19 mouse cellular contexts compared by ENCODE assay signal in the genomic region with DNA sequence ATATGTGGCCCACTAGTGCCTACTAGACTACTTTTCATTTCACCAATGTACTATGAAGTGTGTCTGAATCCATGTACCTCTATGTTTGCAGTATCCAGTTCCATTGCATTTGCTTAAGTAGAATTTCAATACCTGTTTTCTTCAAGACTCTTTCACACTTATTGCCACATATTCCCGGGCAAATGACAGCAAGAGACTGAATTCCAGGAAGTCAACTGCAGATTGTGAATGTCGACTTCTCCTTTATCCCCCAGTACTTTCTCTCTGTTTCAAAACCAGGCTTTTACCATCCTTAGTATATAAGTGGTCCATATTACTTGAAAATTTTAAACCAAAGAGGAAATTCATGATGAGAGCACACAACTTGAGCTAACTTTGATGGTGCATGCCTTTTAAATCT. TPM values are rescaled to one million over a fixed set of nuclear protein-coding genes. Genes with fewer than 3 reads are reported as not detected.
DNase-seq lines count a peak whose midpoint lies in the region; ATAC-seq and TF ChIP-seq lines count a peak whose summit lies in the region.
"Had no signal": no experiment of that assay in that cellular context is flagged by ENCODE, and none has a peak within 500 bp of the region (broad histone marks: within the 10 kb centered on the region; RNA-seq: fewer than 3 reads in every experiment).

No protein-coding gene starts in this region.

- H3K36me3 ChIP-seq in MEL (ENCODE audit: control insufficient read depth in 1 of 2, insufficient read depth in 2 of 2, low read length in 2 of 2) = peaks cover 0 to 4% of the 10 kb centered on the region in 2 experiments; a peak in 2 of 4 replicates
- H3K36me3 ChIP-seq: embryonic facial prominence, embryonic 12.5 days; forebrain, embryonic 15.5 days had no signal

- peak overlapping the region; percentile 67 for H3K9ac ChIP-seq in MEL (ENCODE audit: control insufficient read depth, low read depth, low read length, poor library complexity, severe bottlenecking)
- H3K9ac ChIP-seq: embryonic facial prominence, embryonic 12.5 days; forebrain, embryonic 13.5 days; forebrain, embryonic 15.5 days; forebrain, postnatal 0 days had no signal

- TF ChIP-seq POLR2A in MEL (IDR thresholded peaks at IDR 0.05; ENCODE audit: control insufficient read depth in 1 of 2, insufficient read depth in 1 of 2, low read depth in 1 of 2, low read length in 2 of 2, poor library complexity in 1 of 2) = no peak

- peak overlapping the region; percentile 84 for H3K27ac ChIP-seq in MEL (ENCODE audit: control insufficient read depth, low read depth, low read length)
- H3K27ac ChIP-seq: embryonic facial prominence, embryonic 10.5 days; embryonic facial prominence, embryonic 12.5 days; forebrain, embryonic 13.5 days; forebrain, embryonic 15.5 days had no signal

- TF ChIP-seq RAD21 in MEL (IDR thresholded peaks at IDR 0.05; ENCODE audit: low read depth, low read length) = no peak

- peak overlapping the region; percentile 52 to 65 for H3K4me3 ChIP-seq in MEL (ENCODE audit: control insufficient read depth in 1 of 2, insufficient read depth in 1 of 2, low read depth in 2 of 2, low read length in 2 of 2)
- H3K4me3 ChIP-seq: embryonic facial prominence, embryonic 10.5 days; embryonic facial prominence, embryonic 12.5 days; forebrain, embryonic 13.5 days; forebrain, embryonic 15.5 days had no signal

- no peak for TF ChIP-seq CTCF in MEL (IDR thresholded peaks at IDR 0.05 in 2 of 3, conservative IDR thresholded peaks at IDR 0.05 in 1 of 3; ENCODE audit: control insufficient read depth in 1 of 3, insufficient read depth in 1 of 3, low read depth in 2 of 3, low read length in 3 of 3, poor library complexity in 1 of 3, severe bottlenecking in 1 of 3)

- TF ChIP-seq EP300 in MEL (IDR thresholded peaks at IDR 0.05; ENCODE audit: low read depth in 1 of 2, low read length in 2 of 2) = no peak

- H3K27me3 ChIP-seq in MEL (ENCODE audit: control insufficient read depth in 1 of 2, insufficient read depth in 2 of 2, low read length in 2 of 2) = no peaks in the 10 kb centered on the region
- H3K27me3 ChIP-seq: embryonic facial prominence, embryonic 12.5 days; forebrain, embryonic 13.5 days; forebrain, embryonic 15.5 days; Patski had no signal

- H3K9me3 ChIP-seq in MEL (replicated peaks; ENCODE audit: insufficient read depth, low read length) = no peaks in the 10 kb centered on the region
- H3K9me3 ChIP-seq: embryonic facial prominence, embryonic 10.5 days; embryonic facial prominence, embryonic 12.5 days; forebrain, embryonic 13.5 days; forebrain, embryonic 15.5 days had no signal

- no peaks in the 10 kb centered on the region for H3K4me1 ChIP-seq in MEL (ENCODE audit: control insufficient read depth in 1 of 2, insufficient read depth in 2 of 2, low read length in 2 of 2)

- ATAC-seq in granulocyte monocyte progenitor cell, adult 5-6 weeks (replicated peaks; ENCODE audit: poor library complexity, severe bottlenecking) = peak; percentile 74
- peak; percentile 51 for ATAC-seq in megakaryocyte progenitor cell, adult 5-6 weeks (replicated peaks; ENCODE audit: poor library complexity)
- ATAC-seq: activated CD4-positive, CD25-positive, alpha-beta regulatory T cell, adult 4 months; forebrain, embryonic 13.5 days; forebrain, embryonic 15.5 days; forebrain, postnatal 0 days; Patski had no signal

- peak; percentile 69 for DNase-seq in MEL (ENCODE audit: low read depth, low spot score)
- DNase-seq in adrenal gland, postnatal 4 days (ENCODE audit: low spot score in 2 of 2) = no peak
- DNase-seq in adrenal gland, postnatal 25 days = no peak
- DNase-seq: adrenal gland, adult 8-10 months; adrenal gland, postnatal 14 days; cerebellum, adult 11-12 months; cerebellum, adult 2 months; cerebellum, adult 9-10 months; cerebellum, postnatal 10 days; cerebellum, postnatal 25 days; forebrain, postnatal 0 days had no signal

- no peaks in the 10 kb centered on the region for H3K79me2 ChIP-seq in MEL (ENCODE audit: control insufficient read depth, insufficient read depth, low read length, poor library complexity)

TF ChIP-seq in MEL, 35 proteins besides CTCF, POLR2A, EP300 and RAD21:
- TF ChIP-seq ETS1 (IDR thresholded peaks at IDR 0.05; ENCODE audit: low read depth, low read length) = 0 out of 2 replicates have a peak, but pooled peaks have one; percentile 2
- TF ChIP-seq SIN3A (IDR thresholded peaks at IDR 0.05; ENCODE audit: low read length) = peak; percentile 43; the same call in 1 of the 2 replicates
- 0 out of 2 replicates have a peak, but pooled peaks have one; percentile 36 for TF ChIP-seq ELF1 (IDR thresholded peaks at IDR 0.05; ENCODE audit: low read depth, low read length)
- TF ChIP-seq TBP (IDR thresholded peaks at IDR 0.05; ENCODE audit: low read depth, low read length) = no peak
- TF ChIP-seq MAFK (IDR thresholded peaks at IDR 0.05; ENCODE audit: borderline replicate concordance, low read depth, low read length) = no peak
- TF ChIP-seq USF1 (IDR thresholded peaks at IDR 0.05; ENCODE audit: low read depth, low read length) = no peak
- no peak for TF ChIP-seq POLR2AphosphoS2 (IDR thresholded peaks at IDR 0.05; ENCODE audit: low read length)
- TF ChIP-seq RCOR1 (IDR thresholded peaks at IDR 0.05; ENCODE audit: low read depth, low read length) = no peak
- TF ChIP-seq GATA1 (IDR thresholded peaks at IDR 0.05; ENCODE audit: low read depth, low read length) = no peak
- no peak for TF ChIP-seq UBTF (IDR thresholded peaks at IDR 0.05; ENCODE audit: borderline replicate concordance, insufficient read depth, low read depth, low read length)
- no peak for TF ChIP-seq KAT2A (conservative IDR thresholded peaks at IDR 0.05; ENCODE audit: low read depth, low read length)
- TF ChIP-seq CHD1 (IDR thresholded peaks at IDR 0.05; ENCODE audit: low read depth, low read length) = no peak

RNA-seq across cellular contexts. Expression of a gene that starts 4.7 kb away (rescaled TPM):
- 1.9 and 2.1 TPM in 2 replicates for total RNA-seq in MEL (2012; rRNA removed)
- polyA plus RNA-seq in MEL (2012; ENCODE audit: insufficient read depth in 1 of 2, insufficient read length in 2 of 2, low read depth in 1 of 2, low replicate concordance in 2 of 2, missing spikeins in 1 of 2) = 1 to 10 TPM in 1 of 2 experiments, not detected in 1; 3.2 TPM
- total RNA-seq in granulocyte monocyte progenitor cell, adult 5-6 weeks (2014; fragmentation: Nextera tagmentation) = 10.1 and 12.9 TPM in 2 replicates
- 18.8 and 20.9 TPM in 2 replicates for total RNA-seq in granulocyte monocyte progenitor cell, adult 5-6 weeks (2017)
- total RNA-seq in megakaryocyte progenitor cell, adult 5-6 weeks (2015) = 10.4 and 12.7 TPM in 2 replicates
- 13.8 and 16.7 TPM in 2 replicates for total RNA-seq in megakaryocyte progenitor cell, adult 5-6 weeks (2017)
- total RNA-seq in adrenal gland, postnatal 4 days (2021) = 10 to 100 TPM; 14.1 to 16.2 TPM
- 7.5 and 11.1 TPM in 2 replicates for total RNA-seq in adrenal gland, postnatal 25 days (2021)
